Comparison of ENCODE assay signal across 11 mouse cellular contexts in genomic region chr17:25111739-25112422, GRCm38 (mm10). TPM values are rescaled to one million over a fixed set of nuclear protein-coding genes. Genes with fewer than 3 reads are reported as not detected.
DNase-seq lines count a peak whose midpoint lies in the region; TF ChIP-seq lines count a peak whose summit lies in the region.
"Had no signal": no experiment of that assay in that cellular context is flagged by ENCODE, and none has a peak within 500 bp of the region (broad histone marks: within the 10 kb centered on the region; RNA-seq: fewer than 3 reads in every experiment).

No protein-coding gene starts in this region.

- no peaks in the 10 kb centered on the region for H3K79me2 ChIP-seq in heart, adult 2 months (replicated peaks; ENCODE audit: control insufficient read depth, insufficient read depth, low read length)

- peaks cover 10% of the 10 kb centered on the region for H3K4me1 ChIP-seq in heart, adult 2 months (ENCODE audit: control insufficient read depth, insufficient read depth, low read length)
- H3K4me1 ChIP-seq in bone marrow macrophage, adult 2 months (ENCODE audit: control insufficient read depth, insufficient read depth, low read length), result peaks cover 36% of the 10 kb centered on the region

- DNase-seq in heart, adult 2 months, result peak in 1 of 2 experiments; percentile 57
- no peak for DNase-seq in heart, postnatal 25 days (ENCODE audit: low spot score)
- peak; percentile 80 for DNase-seq in gastrocnemius, adult 2 months
- DNase-seq in kidney, postnatal 4 days, result peak; percentile 8 to 12
- DNase-seq in right cerebral cortex, postnatal 10 days (ENCODE audit: low spot score in 2 of 2), result peak; percentile 80 to 85
- DNase-seq in T-cell, adult 2 months (ENCODE audit: low spot score), result no peak
- no peak for DNase-seq in thymus, postnatal 0 days (ENCODE audit: low spot score)

- no peaks in the 10 kb centered on the region for H3K27me3 ChIP-seq in heart, adult 2 months (ENCODE audit: control insufficient read depth, insufficient read depth, low read length)
- H3K27me3 ChIP-seq: CH12.LX; limb, embryonic 13.5 days had no signal

- 32% methylated on average over 8 of the region's 8 CpGs for WGBS in heart, adult 2 months

- H3K9ac ChIP-seq in heart, adult 2 months (ENCODE audit: low read depth, low read length), result no peak overlapping the region
- H3K9ac ChIP-seq: limb, embryonic 13.5 days had no signal

- H3K36me3 ChIP-seq in heart, adult 2 months (ENCODE audit: control insufficient read depth, insufficient read depth, low read length), result no peaks in the 10 kb centered on the region

- no peak for TF ChIP-seq EP300 in heart, adult 2 months (IDR thresholded peaks at IDR 0.05; ENCODE audit: insufficient read depth, low read depth, low read length)

- TF ChIP-seq POLR2A in heart, adult 2 months (IDR thresholded peaks at IDR 0.05; ENCODE audit: insufficient read depth, low read depth, low read length), result no peak
- no peak; the same call in 1 of the 2 replicates for TF ChIP-seq POLR2A in bone marrow macrophage, adult 2 months (IDR thresholded peaks at IDR 0.05; ENCODE audit: borderline replicate concordance, low read depth, low read length)

- peak overlapping the region; percentile 44 for H3K27ac ChIP-seq in heart, adult 2 months
- H3K27ac ChIP-seq in bone marrow macrophage, adult 2 months (ENCODE audit: insufficient read depth, low read depth, low read length), result peak overlapping the region; percentile 80
- H3K27ac ChIP-seq in gastrocnemius, adult 2 months, result peak overlapping the region; percentile 85
- H3K27ac ChIP-seq: limb, embryonic 13.5 days had no signal

- TF ChIP-seq CTCF in heart, adult 2 months (IDR thresholded peaks at IDR 0.05), result no peak
- TF ChIP-seq CTCF in bone marrow macrophage, adult 2 months (IDR thresholded peaks at IDR 0.05; ENCODE audit: low read depth, low read length), result no peak
- TF ChIP-seq CTCF in gastrocnemius, adult 2 months (IDR thresholded peaks at IDR 0.05), result no peak

- intact Hi-C loops in heart, adult 2 months (cut with DNase I), result no loop called here
- intact Hi-C loops in heart, postnatal 25 days (cut with DNase I), result no loop called here
- intact Hi-C loops in gastrocnemius, adult 2 months (cut with DNase I), result no loop called here

- H3K4me3 ChIP-seq in heart, adult 2 months, result no peak overlapping the region
- H3K4me3 ChIP-seq in bone marrow macrophage, adult 2 months (ENCODE audit: insufficient read depth, low read length), result peak overlapping the region; percentile 9
- H3K4me3 ChIP-seq in gastrocnemius, adult 2 months, result peak overlapping the region; percentile 40
- H3K4me3 ChIP-seq: limb, embryonic 13.5 days had no signal

RNA-seq across cellular contexts. Expression of gene Telo2, which starts 3.9 kb away (rescaled TPM):
- total RNA-seq in heart, adult 2 months (2021), result 10 to 100 TPM; 12.1 to 13.5 TPM
- polyA plus RNA-seq in heart, adult 2 months (2012; rRNA removed), result 12.7 and 15.5 TPM in 2 replicates
- 10 to 100 TPM; 10.8 to 12.2 TPM for total RNA-seq in heart, postnatal 25 days (2021)
- polyA plus RNA-seq in bone marrow macrophage, adult 2 months (2012; ENCODE audit: insufficient read depth, insufficient read length, missing spikeins), result 8.3 and 9.5 TPM in 2 replicates
- total RNA-seq in gastrocnemius, adult 2 months (2021), result 10 to 100 TPM in 1 of 2 experiments, 1 to 10 TPM in 1; 4.5 to 11.4 TPM
- polyA plus RNA-seq in thymus, postnatal 0 days (2015; fragmentation: Nextera tagmentation; extraction: Ambion mirVana), result 19.2 and 19.8 TPM in 2 replicates

RNA-seq across cellular contexts. Expression of gene Ptx4, which starts 8.7 kb away (rescaled TPM):
- 1 to 10 TPM; 5.4 to 5.8 TPM for total RNA-seq in heart, adult 2 months (2021)
- polyA plus RNA-seq in heart, adult 2 months (2012; rRNA removed), result 0.16 and 0.26 TPM in 2 replicates
- 1 to 10 TPM; 3.7 to 6.7 TPM for total RNA-seq in heart, postnatal 25 days (2021)
- polyA plus RNA-seq in bone marrow macrophage, adult 2 months (2012; ENCODE audit: insufficient read depth, insufficient read length, missing spikeins), result not detected in 2 replicates
- total RNA-seq in gastrocnemius, adult 2 months (2021), result 1 to 10 TPM; 2.2 to 6.1 TPM
- 0.12 TPM in 1 of 2 replicates, not detected in the other for polyA plus RNA-seq in thymus, postnatal 0 days (2015; fragmentation: Nextera tagmentation; extraction: Ambion mirVana)
- total RNA-seq: CH12.LX had no signal

RNA-seq across cellular contexts. Expression of gene Clcn7, which starts 21.3 kb away (rescaled TPM):
- 10 to 100 TPM; 25.4 to 28.5 TPM for total RNA-seq in heart, adult 2 months (2021)
- 24.6 and 31.3 TPM in 2 replicates for polyA plus RNA-seq in heart, adult 2 months (2012; rRNA removed)
- 10 to 100 TPM; 25.5 to 27.5 TPM for total RNA-seq in heart, postnatal 25 days (2021)
- polyA plus RNA-seq in bone marrow macrophage, adult 2 months (2012; ENCODE audit: insufficient read depth, insufficient read length, missing spikeins), result 86.1 and 89.4 TPM in 2 replicates
- total RNA-seq in gastrocnemius, adult 2 months (2021), result 10 to 100 TPM; 16.2 to 19.2 TPM
- polyA plus RNA-seq in thymus, postnatal 0 days (2015; fragmentation: Nextera tagmentation; extraction: Ambion mirVana), result 12.7 and 15.0 TPM in 2 replicates

RNA-seq across cellular contexts. Expression of gene Tmem204, which starts 28.5 kb away (rescaled TPM):
- total RNA-seq in heart, adult 2 months (2021), result 10 to 100 TPM; 40.0 to 45.1 TPM
- polyA plus RNA-seq in heart, adult 2 months (2012; rRNA removed), result 77.3 and 82.0 TPM in 2 replicates
- 10 to 100 TPM; 34.5 to 41.7 TPM for total RNA-seq in heart, postnatal 25 days (2021)
- polyA plus RNA-seq in bone marrow macrophage, adult 2 months (2012; ENCODE audit: insufficient read depth, insufficient read length, missing spikeins), result 0.80 TPM in 1 of 2 replicates, not detected in the other
- 10 to 100 TPM in 1 of 2 experiments, 1 to 10 TPM in 1; 8.3 to 21.5 TPM for total RNA-seq in gastrocnemius, adult 2 months (2021)
- polyA plus RNA-seq in thymus, postnatal 0 days (2015; fragmentation: Nextera tagmentation; extraction: Ambion mirVana), result 5.5 and 6.0 TPM in 2 replicates
- total RNA-seq: CH12.LX had no signal

RNA-seq across cellular contexts. Expression of gene Ccdc154, which starts 50.4 kb away (rescaled TPM):
- not detected for total RNA-seq in heart, adult 2 months (2021)
- 0.06 TPM in 1 of 2 replicates, not detected in the other for polyA plus RNA-seq in heart, adult 2 months (2012; rRNA removed)
- total RNA-seq in heart, postnatal 25 days (2021), result not detected
- 0.33 TPM in 1 of 2 replicates, not detected in the other for polyA plus RNA-seq in bone marrow macrophage, adult 2 months (2012; ENCODE audit: insufficient read depth, insufficient read length, missing spikeins)
- not detected for total RNA-seq in gastrocnemius, adult 2 months (2021)
- 0.07 and 0.10 TPM in 2 replicates for polyA plus RNA-seq in thymus, postnatal 0 days (2015; fragmentation: Nextera tagmentation; extraction: Ambion mirVana)
- polyA plus RNA-seq: cortical plate, adult 2 months; limb, embryonic 13.5 days had no signal

Comparison
In these comparisons a context has a peak if more than half of its experiments do, and no peak if none do; other contexts are left out.
1. DNase-seq: peak in gastrocnemius, adult 2 months (single experiment), kidney, postnatal 4 days (2 of 2) and right cerebral cortex, postnatal 10 days (2 of 2); none in heart, postnatal 25 days (single experiment), T-cell, adult 2 months (single experiment) and thymus, postnatal 0 days (single experiment).
2. Peak in every context shown above with its lines, with median percentiles within 50 percentile points of each other: H3K27ac ChIP-seq.